ENCODE assay signal across 11 mouse cellular contexts in the genomic region with DNA sequence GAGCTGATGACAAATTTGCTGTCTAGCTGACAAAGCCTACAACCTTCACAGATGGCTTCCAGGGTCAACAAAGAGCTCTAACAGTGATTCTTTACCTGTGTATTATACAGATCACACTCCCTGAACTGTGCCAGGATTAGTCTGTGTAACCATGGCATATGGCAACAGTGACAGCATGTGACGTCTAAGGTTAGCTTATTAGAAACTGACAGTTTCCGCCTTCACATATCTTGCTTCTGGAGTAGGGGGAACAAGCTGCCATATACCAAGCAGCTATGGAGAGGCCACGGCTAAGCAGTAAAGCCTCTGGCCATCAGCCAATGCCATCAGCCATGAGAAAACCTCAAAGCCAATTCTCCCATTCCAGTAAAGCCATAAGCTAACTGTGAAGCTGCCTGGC. TPM values are rescaled to one million over a fixed set of nuclear protein-coding genes. Genes with fewer than 3 reads are reported as not detected.
DNase-seq lines count a peak whose midpoint lies in the region; ATAC-seq lines count a peak whose summit lies in the region.
"Had no signal": no experiment of that assay in that cellular context is flagged by ENCODE, and none has a peak within 500 bp of the region (broad histone marks: within the 10 kb centered on the region; RNA-seq: fewer than 3 reads in every experiment).

No protein-coding gene starts in this region.

- no peak overlapping the region for H3K4me3 ChIP-seq in limb, embryonic 13.5 days
- H3K4me3 ChIP-seq in limb, embryonic 10.5 days, result no peak overlapping the region
- H3K4me3 ChIP-seq in midbrain, embryonic 16.5 days (ENCODE audit: low read depth, low read length), result no peak overlapping the region
- H3K4me3 ChIP-seq in liver, embryonic 12.5 days, result no peak overlapping the region

- no peaks in the 10 kb centered on the region for H3K9me3 ChIP-seq in limb, embryonic 13.5 days
- H3K9me3 ChIP-seq in limb, embryonic 10.5 days (replicated peaks), result no peaks in the 10 kb centered on the region
- H3K9me3 ChIP-seq in midbrain, embryonic 16.5 days (replicated peaks; ENCODE audit: control insufficient read depth, low read length, poor library complexity, severe bottlenecking), result no peaks in the 10 kb centered on the region
- H3K9me3 ChIP-seq in liver, embryonic 12.5 days (replicated peaks), result no peaks in the 10 kb centered on the region

- H3K4me2 ChIP-seq in limb, embryonic 13.5 days (replicated peaks), result no peak overlapping the region
- H3K4me2 ChIP-seq in midbrain, embryonic 16.5 days (ENCODE audit: low read length), result no peak overlapping the region
- H3K4me2 ChIP-seq in liver, embryonic 12.5 days, result no peak overlapping the region

- no peak overlapping the region for H3K27ac ChIP-seq in limb, embryonic 13.5 days
- H3K27ac ChIP-seq in limb, embryonic 10.5 days, result no peak overlapping the region
- no peak overlapping the region for H3K27ac ChIP-seq in midbrain, embryonic 16.5 days (ENCODE audit: low read length)
- no peak overlapping the region for H3K27ac ChIP-seq in liver, embryonic 12.5 days

- WGBS in limb, embryonic 13.5 days, result 51% methylated on average over 3 of the region's 3 CpGs
- WGBS in limb, embryonic 10.5 days, result 84% methylated on average over 3 of the region's 3 CpGs
- WGBS in midbrain, embryonic 16.5 days, result 58% methylated on average over 3 of the region's 3 CpGs
- WGBS in liver, embryonic 12.5 days (ENCODE audit: insufficient replicate concordance), result 73% methylated on average over 3 of the region's 3 CpGs

- ATAC-seq in limb, embryonic 13.5 days (ENCODE audit: low FRiP score, low read depth), result 0 out of 2 replicates have a peak, but pooled peaks have one; percentile 40
- 0 out of 2 replicates have a peak, but pooled peaks have one; percentile 17 for ATAC-seq in midbrain, embryonic 16.5 days
- ATAC-seq in liver, embryonic 12.5 days, result no peak

- no peaks in the 10 kb centered on the region for H3K36me3 ChIP-seq in limb, embryonic 13.5 days
- 0 out of 2 replicates have a peak, but pooled peaks cover 4% of the 10 kb centered on the region for H3K36me3 ChIP-seq in limb, embryonic 10.5 days
- no peaks in the 10 kb centered on the region; the same call in 1 of the 2 replicates for H3K36me3 ChIP-seq in midbrain, embryonic 16.5 days (ENCODE audit: control insufficient read depth, insufficient read depth, low read length)
- peaks cover 14% of the 10 kb centered on the region for H3K36me3 ChIP-seq in liver, embryonic 12.5 days

- H3K4me1 ChIP-seq in limb, embryonic 13.5 days, result peaks cover 12% of the 10 kb centered on the region
- peaks cover 5% of the 10 kb centered on the region for H3K4me1 ChIP-seq in limb, embryonic 10.5 days
- H3K4me1 ChIP-seq in midbrain, embryonic 16.5 days (ENCODE audit: control insufficient read depth, insufficient read depth, low read length), result peaks cover 6% of the 10 kb centered on the region
- H3K4me1 ChIP-seq in liver, embryonic 12.5 days, result no peaks in the 10 kb centered on the region; the same call in 1 of the 2 replicates

- no peaks in the 10 kb centered on the region for H3K27me3 ChIP-seq in limb, embryonic 13.5 days
- H3K27me3 ChIP-seq in limb, embryonic 10.5 days (ENCODE audit: low read depth, poor library complexity, severe bottlenecking), result no peaks in the 10 kb centered on the region
- H3K27me3 ChIP-seq in midbrain, embryonic 16.5 days (ENCODE audit: control insufficient read depth, insufficient read depth, low read depth, low read length), result no peaks in the 10 kb centered on the region
- no peaks in the 10 kb centered on the region for H3K27me3 ChIP-seq in liver, embryonic 12.5 days (replicated peaks)

- no peak overlapping the region for H3K9ac ChIP-seq in limb, embryonic 13.5 days
- no peak overlapping the region for H3K9ac ChIP-seq in midbrain, embryonic 16.5 days (ENCODE audit: low read depth, low read length)
- no peak overlapping the region for H3K9ac ChIP-seq in liver, embryonic 12.5 days

- DNase-seq in heart, adult 11 months, result peak; percentile 75
- no peak for DNase-seq in heart, adult 18-20 months
- DNase-seq in limb, embryonic 10.5 days (ENCODE audit: low spot score), result no peak
- DNase-seq in cerebellum, adult 9-10 months, result peak; percentile 33
- no peak for DNase-seq in adrenal gland, adult 18-20 months (ENCODE audit: low spot score in 2 of 2)
- DNase-seq: adrenal gland, adult 2 months; kidney, adult 18-20 months; right cerebral cortex, adult 18-20 months had no signal

RNA-seq across cellular contexts. Expression of a gene that starts 11.3 kb away (rescaled TPM):
- 1 to 10 TPM; 1.6 to 2.1 TPM for total RNA-seq in heart, adult 18-20 months (2021)
- 13.9 and 15.6 TPM in 2 replicates for polyA plus RNA-seq in limb, embryonic 13.5 days (2015; fragmentation: Nextera tagmentation; extraction: Ambion mirVana)
- polyA plus RNA-seq in limb, embryonic 10.5 days (2016; fragmentation: Nextera tagmentation; extraction: Ambion mirVana), result 18.9 and 20.0 TPM in 2 replicates
- polyA plus RNA-seq in midbrain, embryonic 16.5 days (2015; fragmentation: Nextera tagmentation; extraction: Ambion mirVana), result 2.8 and 3.5 TPM in 2 replicates
- 5.5 TPM in 2 replicates for polyA plus RNA-seq in liver, embryonic 12.5 days (2016; fragmentation: Nextera tagmentation; extraction: Ambion mirVana)
- 1 to 10 TPM; 3.4 to 4.0 TPM for total RNA-seq in adrenal gland, adult 18-20 months (2021)

Comparison
In these comparisons a context has a peak if more than half of its experiments do, and no peak if none do; other contexts are left out.
1. DNase-seq: peak in heart, adult 11 months (single experiment) and cerebellum, adult 9-10 months (single experiment); none in heart, adult 18-20 months (0 of 2), limb, embryonic 10.5 days (single experiment) and adrenal gland, adult 18-20 months (0 of 2).